Mouse (Mus musculus) heart, postnatal 0 days (tissue): Measurements from ENCODE around the gene 9630041A04Rik. TPM values are rescaled to one million over a fixed set of nuclear protein-coding genes. Genes with fewer than 3 reads are reported as not detected.

Experiments used
- ATAC-seq: fragments of 200-750 bp; cut with Nextera tagmentation; 2 replicates; pipeline ENCODE4 v1.8.0; 2017; ENCODE audit warnings: low read depth, moderate number of reproducible peaks, moderate library complexity; ENCODE audit not compliant: insufficient read depth
- DNase-seq: peaks from one replicate; pipeline ENCODE4 v3.0.0-alpha.2; 2016; ENCODE audit warnings: low spot score
- H3K27ac ChIP-seq: fragments of 300-500 bp; sonication (generic); 2 replicates; pipeline ENCODE4 v1.5.1; 2014; ENCODE audit warnings: low read depth, mild to moderate bottlenecking
- H3K27me3 ChIP-seq: fragments of 300-500 bp; sonication (generic); 2 replicates; pipeline ENCODE4 v1.6.1; 2014; ENCODE audit warnings: low read length, mixed read lengths; ENCODE audit not compliant: control insufficient read depth, insufficient read depth
- H3K36me3 ChIP-seq: fragments of 300-500 bp; sonication (generic); replicated peaks from 2 replicates; pipeline ENCODE4 v1.6.1; 2014; ENCODE audit warnings: low read length, mixed read lengths; ENCODE audit not compliant: control insufficient read depth, insufficient read depth
- H3K4me1 ChIP-seq: fragments of 300-500 bp; sonication (generic); 2 replicates; pipeline ENCODE4 v1.6.1; 2014; ENCODE audit warnings: antibody characterized with exemption; ENCODE audit not compliant: control insufficient read depth, insufficient read depth
- H3K4me2 ChIP-seq: fragments of 300-500 bp; sonication (generic); 2 replicates; pipeline ENCODE4 v1.6.1; 2014; ENCODE audit warnings: low read depth, mild to moderate bottlenecking, low read length, moderate library complexity
- H3K4me3 ChIP-seq: fragments of 300-500 bp; sonication (generic); 2 replicates; pipeline ENCODE4 v1.5.1; 2014; ENCODE audit warnings: low read depth, low read length
- H3K9ac ChIP-seq: fragments of 300-500 bp; sonication (generic); replicated peaks from 2 replicates; pipeline ENCODE4 v1.6.1; 2014; ENCODE audit warnings: low read depth, low read length, mixed read lengths
- H3K9me3 ChIP-seq: fragments of 300-500 bp; sonication (generic); replicated peaks from 2 replicates; pipeline ENCODE4 v1.6.1; 2016; ENCODE audit warnings: low read length; ENCODE audit not compliant: control insufficient read depth
- CTCF ChIP-seq: IDR thresholded peaks from 2 replicates; pipeline ENCODE4 v1.5.1; 2016; ENCODE audit warnings: antibody characterized with exemption, control low read depth, low read depth
- EP300 ChIP-seq: IDR thresholded peaks from 2 replicates; pipeline ENCODE4 v1.6.1; 2016; ENCODE audit warnings: antibody characterized with exemption, low read depth
- WGBS: fragments of 180-500 bp; shearing (Covaris S2); extraction: QIAGEN DNeasy Blood & Tissue Kit; methylation state at CpG from one replicate; pipeline ENCODE4 v1.1.7; 2014; 5-methylcytosine and 5-hydroxymethylcytosine counted together
- polyA plus RNA-seq: library from polyadenylated mRNA; unstranded; fragments of >200 nt; fragmentation: Nextera tagmentation; extraction: Ambion mirVana; gene quantifications from 2 replicates; pipeline ENCODE4 v1.2.1, GENCODE M21; 2015
- total RNA-seq: library from RNA; depleted of rRNA; stranded (reverse); fragments of >200 nt; gene quantifications from 2 replicates; pipeline ENCODE4 v1.2.3, GENCODE M21; 2014; ENCODE audit warnings: low replicate concordance

The 9630041A04Rik gene
- total and polyA plus RNA-seq, 2 experiments from 2014 or later: not detected

DNA sequence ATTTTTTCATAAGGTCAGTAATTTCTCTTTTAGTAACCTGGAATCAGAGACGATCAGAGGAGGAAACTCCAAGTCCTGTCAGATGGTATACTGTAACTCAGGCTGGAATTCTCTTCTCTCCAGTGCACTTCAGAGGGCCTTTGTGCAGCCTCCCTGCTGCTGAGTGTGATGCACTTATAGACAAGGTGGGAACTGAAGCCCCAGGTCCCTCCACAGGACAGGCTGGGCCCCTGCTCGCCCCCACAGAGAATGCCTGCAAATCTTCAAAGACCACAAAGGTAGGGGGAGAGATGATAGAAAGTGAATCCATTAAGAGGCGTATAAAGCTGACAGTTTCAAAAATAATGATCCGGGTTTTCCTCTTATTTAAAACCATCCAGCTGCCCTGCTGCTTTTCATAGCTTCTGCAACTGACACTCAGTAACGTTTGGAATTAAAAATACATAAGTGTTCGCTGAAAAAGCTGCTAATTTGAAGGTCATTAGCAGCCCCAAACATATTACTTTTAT, 46.2 kb downstream of the 9630041A04Rik start:
- no peaks in the 10 kb centered on the region for H3K4me1 ChIP-seq
- ATAC-seq: no peak

DNA sequence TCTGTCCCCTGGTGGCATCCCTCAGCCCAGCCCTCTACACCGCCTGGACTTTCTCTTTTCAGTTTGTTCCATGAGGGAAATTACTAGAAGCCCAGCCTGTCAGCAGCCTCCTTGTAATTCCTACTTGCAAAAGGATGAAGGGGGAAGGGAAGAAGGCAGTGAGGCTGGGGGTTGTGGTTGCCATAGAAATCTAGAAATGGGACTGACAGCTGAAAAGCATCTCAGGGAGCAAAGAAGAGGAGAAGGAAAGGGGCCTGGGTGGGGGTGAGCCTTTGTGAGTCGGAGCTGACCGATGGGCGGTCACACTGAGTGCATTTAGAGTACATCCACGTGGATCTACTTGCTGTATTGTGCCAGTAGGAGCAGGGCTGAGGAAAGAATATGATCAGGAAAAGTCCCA, 47.2 kb downstream of the 9630041A04Rik start:
- H3K4me3 ChIP-seq: no peak overlapping the region
- no peak overlapping the region for H3K27ac ChIP-seq
- no peaks in the 10 kb centered on the region for H3K36me3 ChIP-seq
- ATAC-seq (no peak), DNase-seq (no peak)
- no peaks in the 10 kb centered on the region for H3K4me1 ChIP-seq
- H3K9ac ChIP-seq: no peak overlapping the region
- no peaks in the 10 kb centered on the region for H3K27me3 ChIP-seq
- TF ChIP-seq CTCF: no peak
- TF ChIP-seq EP300: no peak
- no peak overlapping the region for H3K4me2 ChIP-seq
- 65% methylated on average over 5 of the region's 5 CpGs for WGBS
- no peaks in the 10 kb centered on the region for H3K9me3 ChIP-seq

More for the DNA sequence above, 46.2 kb downstream of the 9630041A04Rik start:
- Histone ChIP-seq H3K4me2 (no peak overlapping the region), H3K36me3 (no peaks in the 10 kb centered on the region), H3K9ac (no peak overlapping the region), H3K27me3 (no peaks in the 10 kb centered on the region), H3K9me3 (no peaks in the 10 kb centered on the region), H3K4me3 (no peak overlapping the region), H3K27ac (no peak overlapping the region)
- WGBS: 62% methylated on average over 6 of the region's 6 CpGs
- no peak for TF ChIP-seq CTCF
- TF ChIP-seq EP300: no peak
- DNase-seq: no peak

DNA sequence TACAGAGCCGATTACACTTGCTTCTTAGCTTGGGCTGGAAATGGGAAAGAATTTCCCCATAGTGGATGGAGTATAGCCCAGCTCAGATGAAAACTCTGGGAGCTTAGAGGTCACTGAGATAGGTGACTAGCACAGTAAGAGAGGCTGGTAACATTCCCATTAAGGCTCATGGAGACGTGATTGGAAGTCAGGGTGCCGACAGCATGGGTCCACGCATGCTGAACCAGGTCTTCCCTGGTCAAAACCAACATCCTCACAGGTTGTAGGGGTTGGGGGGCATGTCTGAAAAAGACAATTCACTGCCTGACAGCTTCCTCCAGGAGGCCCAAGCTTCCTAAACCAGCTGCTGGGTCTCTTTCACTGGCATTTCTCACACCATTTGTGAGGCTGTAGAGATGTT, 47.9 kb downstream of the 9630041A04Rik start:
- Histone ChIP-seq H3K9ac (no peak overlapping the region), H3K36me3 (no peaks in the 10 kb centered on the region), H3K27ac (no peak overlapping the region), H3K27me3 (no peaks in the 10 kb centered on the region), H3K4me2 (no peak overlapping the region), H3K4me3 (no peak overlapping the region), H3K4me1 (no peaks in the 10 kb centered on the region), H3K9me3 (no peaks in the 10 kb centered on the region)
- TF ChIP-seq CTCF: no peak
- TF ChIP-seq EP300: no peak
- WGBS: 77% methylated on average over 4 of the region's 4 CpGs
- ATAC-seq: no peak
- DNase-seq: no peak

DNA sequence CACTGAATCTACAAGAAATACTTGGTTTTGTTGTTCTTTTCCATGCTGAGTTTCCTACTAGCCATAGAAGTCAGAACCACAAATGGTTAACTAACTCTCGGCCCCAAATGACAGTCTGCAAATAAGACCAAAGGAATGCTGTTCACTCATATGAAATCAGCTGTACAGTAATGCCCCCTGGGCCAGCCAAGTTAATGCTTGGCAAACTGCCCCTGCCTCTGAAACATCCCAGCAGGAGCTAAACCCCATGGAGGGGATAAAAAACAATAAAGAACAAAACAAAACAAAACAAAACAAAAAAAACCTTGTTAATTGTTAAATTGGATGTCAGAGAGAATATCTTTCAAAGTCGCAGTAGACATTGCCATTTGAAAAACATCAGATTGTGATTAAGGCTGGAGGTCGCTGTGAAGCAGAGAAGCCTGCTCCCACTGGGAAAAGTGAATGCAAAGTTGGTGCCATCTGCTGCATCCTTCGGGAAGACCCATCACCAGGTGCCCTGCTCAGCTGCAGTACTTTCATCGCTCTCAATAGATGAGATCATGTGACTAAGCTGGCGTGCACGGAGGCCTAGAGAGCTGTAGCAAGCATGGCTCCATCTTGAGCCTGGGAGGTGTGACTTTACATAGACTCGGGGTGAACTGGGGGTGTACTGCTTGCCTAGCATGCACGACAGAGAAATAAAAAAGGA, 49.7 kb downstream of the 9630041A04Rik start:
- Histone ChIP-seq H3K27ac (no peak overlapping the region), H3K4me2 (no peak overlapping the region)
- ATAC-seq: no peak

DNA sequence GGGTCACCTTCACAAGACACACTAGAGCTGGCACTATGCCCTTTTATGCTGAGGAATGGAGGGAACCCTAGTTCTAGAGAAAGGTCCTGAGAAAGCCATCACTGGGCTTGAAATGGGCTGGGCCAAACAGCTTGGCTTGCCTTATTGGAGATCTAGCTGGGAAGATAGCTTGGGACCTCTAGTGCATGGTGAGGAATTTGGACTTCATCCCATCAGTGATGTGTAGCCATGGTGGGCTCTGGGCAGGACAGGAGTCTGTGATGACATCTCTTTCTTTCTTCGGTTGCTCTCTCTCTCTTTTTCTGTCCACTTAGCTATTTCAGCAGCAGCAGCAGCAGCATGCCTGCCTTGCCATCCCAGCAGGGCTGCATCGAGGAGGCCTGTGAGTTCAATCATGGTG, 53.4 kb downstream of the 9630041A04Rik start:
- H3K27me3 ChIP-seq: no peaks in the 10 kb centered on the region
- H3K36me3 ChIP-seq: no peaks in the 10 kb centered on the region
- no peak for TF ChIP-seq EP300
- no peak for TF ChIP-seq CTCF
- no peak overlapping the region for H3K9ac ChIP-seq
- no peaks in the 10 kb centered on the region for H3K4me1 ChIP-seq
- no peak overlapping the region for H3K4me2 ChIP-seq
- no peak overlapping the region for H3K4me3 ChIP-seq
- DNase-seq: no peak
- ATAC-seq: no peak
- H3K9me3 ChIP-seq: no peaks in the 10 kb centered on the region
- no peak overlapping the region for H3K27ac ChIP-seq
- 68% methylated on average over 2 of the region's 2 CpGs for WGBS

More for the DNA sequence above, 49.7 kb downstream of the 9630041A04Rik start:
- TF ChIP-seq EP300 (no peak), CTCF (no peak)
- H3K36me3 ChIP-seq: no peaks in the 10 kb centered on the region
- no peaks in the 10 kb centered on the region for H3K27me3 ChIP-seq
- no peak for DNase-seq
- 46% methylated on average over 9 of the region's 9 CpGs for WGBS
- H3K9me3 ChIP-seq: no peaks in the 10 kb centered on the region
- no peaks in the 10 kb centered on the region for H3K4me1 ChIP-seq
- H3K4me3 ChIP-seq: no peak overlapping the region
- H3K9ac ChIP-seq: no peak overlapping the region

DNA sequence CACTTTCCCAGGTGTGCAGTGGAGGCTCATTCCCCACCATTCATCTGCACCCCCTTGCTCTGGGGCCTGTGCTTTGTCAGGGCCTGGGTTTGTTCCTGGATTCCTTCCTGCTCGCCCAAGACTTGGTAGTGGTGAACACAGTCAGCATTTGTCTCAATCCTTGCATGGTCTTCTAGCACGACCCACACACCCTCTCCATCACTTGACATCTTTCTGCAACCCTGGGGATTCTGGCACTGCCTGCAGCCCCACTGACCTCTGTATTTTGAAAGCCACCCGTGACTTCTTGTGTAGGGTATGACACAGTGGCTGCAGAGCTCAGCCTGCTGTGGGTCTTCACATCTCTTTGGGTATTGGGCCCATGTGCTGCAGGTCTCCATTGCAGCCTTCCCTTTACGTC, 57.1 kb downstream of the 9630041A04Rik start:
- 69% methylated on average over 4 of the region's 4 CpGs for WGBS
- ATAC-seq: no peak
- H3K36me3 ChIP-seq: no peaks in the 10 kb centered on the region
- no peak for DNase-seq
- no peaks in the 10 kb centered on the region for H3K4me1 ChIP-seq
- H3K4me3 ChIP-seq: no peak overlapping the region
- no peak overlapping the region for H3K4me2 ChIP-seq
- H3K9ac ChIP-seq: no peak overlapping the region
- no peaks in the 10 kb centered on the region for H3K27me3 ChIP-seq
- no peaks in the 10 kb centered on the region for H3K9me3 ChIP-seq
- no peak overlapping the region for H3K27ac ChIP-seq
- TF ChIP-seq CTCF: no peak
- no peak for TF ChIP-seq EP300
